Mouse (Mus musculus) hindbrain, embryonic 15.5 days (tissue): ENCODE measurements at regions not wholly inside any gene's neighbourhood (a gene's known extent, or its start where the extent isn't known, plus 50 kb on each side); places are given as distances from the start of the nearest gene placed in this dataset.

Experiments used
- ATAC-seq: fragments of 200-750 bp; cut with Nextera tagmentation; 2 replicates; pipeline ENCODE4 v1.8.0; 2017; ENCODE audit warnings: low read depth, moderate number of reproducible peaks, moderate TSS enrichment; ENCODE audit not compliant: low FRiP score
- H3K27ac ChIP-seq: fragments of 300-500 bp; sonication (generic); replicated peaks from 2 replicates; pipeline ENCODE4 v1.5.1; 2015; ENCODE audit warnings: mild to moderate bottlenecking, inconsistent platforms
- H3K27me3 ChIP-seq: fragments of 300-500 bp; sonication (generic); 2 replicates; pipeline ENCODE4 v1.6.1; 2015; ENCODE audit warnings: control low read depth, inconsistent platforms
- H3K36me3 ChIP-seq: fragments of 300-500 bp; sonication (generic); 2 replicates; pipeline ENCODE4 v1.6.1; 2015; ENCODE audit warnings: control low read depth, inconsistent platforms
- H3K4me1 ChIP-seq: fragments of 300-500 bp; sonication (generic); replicated peaks from 2 replicates; pipeline ENCODE4 v1.6.1; 2015; ENCODE audit warnings: control low read depth, inconsistent platforms
- H3K4me2 ChIP-seq: fragments of 300-500 bp; sonication (generic); 2 replicates; pipeline ENCODE4 v1.6.1; 2015; ENCODE audit warnings: moderate library complexity, mild to moderate bottlenecking, inconsistent platforms
- H3K4me3 ChIP-seq: fragments of 300-500 bp; sonication (generic); 2 replicates; pipeline ENCODE4 v1.5.1; 2015; ENCODE audit warnings: mild to moderate bottlenecking, inconsistent platforms
- H3K9ac ChIP-seq: fragments of 300-500 bp; sonication (generic); 2 replicates; pipeline ENCODE4 v1.6.1; 2015; ENCODE audit warnings: inconsistent platforms
- H3K9me3 ChIP-seq: fragments of 300-500 bp; sonication (generic); 2 replicates; pipeline ENCODE4 v1.6.1; 2016; ENCODE audit warnings: control low read depth, inconsistent platforms
- WGBS: fragments of 180-500 bp; shearing (Covaris S2); methylation state at CpG from one replicate; pipeline ENCODE4 v1.1.7; 2015; 5-methylcytosine and 5-hydroxymethylcytosine counted together

GRCm38 (mm10) chr2:157633286-157633685 is 62.2 kb upstream of the Blcap start:
- no peak overlapping the region for H3K9ac ChIP-seq
- ATAC-seq, result no peak
- H3K4me2 ChIP-seq, result no peak overlapping the region
- H3K36me3 ChIP-seq, result no peaks in the 10 kb centered on the region
- peaks cover 7% of the 10 kb centered on the region for H3K4me1 ChIP-seq
- 50% methylated on average over 7 of the region's 7 CpGs for WGBS
- no peaks in the 10 kb centered on the region for H3K9me3 ChIP-seq
- H3K27me3 ChIP-seq, result no peaks in the 10 kb centered on the region
- H3K27ac ChIP-seq, result no peak overlapping the region
- no peak overlapping the region for H3K4me3 ChIP-seq

DNA sequence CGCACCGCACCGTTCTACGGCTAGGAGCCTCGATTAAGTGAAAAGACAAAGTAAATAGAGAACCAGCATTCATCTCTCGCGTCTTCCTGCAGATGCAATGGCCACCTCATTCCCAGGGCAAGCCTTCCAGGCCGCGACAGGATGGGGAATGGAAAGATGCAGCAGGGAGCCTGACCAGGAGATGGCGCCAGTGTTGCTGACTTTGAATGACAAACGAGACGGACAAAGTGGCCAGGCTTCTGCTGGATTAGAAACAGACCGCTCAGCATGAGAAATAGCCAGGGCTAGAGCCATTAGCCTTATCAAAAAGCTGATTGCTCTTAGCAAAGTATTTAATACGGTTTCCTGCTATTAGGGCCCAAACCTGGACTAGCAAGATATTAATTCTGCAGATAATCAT is 64.6 kb upstream of the Blcap start:
- H3K4me2 ChIP-seq, result no peak overlapping the region; the same call in 1 of the 2 replicates
- H3K36me3 ChIP-seq, result no peaks in the 10 kb centered on the region
- H3K9ac ChIP-seq, result no peak overlapping the region
- H3K27me3 ChIP-seq, result no peaks in the 10 kb centered on the region
- ATAC-seq, result peak; percentile 61; the same call in 1 of the 2 replicates
- WGBS, result 6% methylated on average over 14 of the region's 14 CpGs
- H3K4me3 ChIP-seq, result no peak overlapping the region
- no peaks in the 10 kb centered on the region for H3K9me3 ChIP-seq
- peaks cover 7% of the 10 kb centered on the region for H3K4me1 ChIP-seq
- peak overlapping the region; percentile 45; the same call in 1 of the 2 replicates for H3K27ac ChIP-seq

DNA sequence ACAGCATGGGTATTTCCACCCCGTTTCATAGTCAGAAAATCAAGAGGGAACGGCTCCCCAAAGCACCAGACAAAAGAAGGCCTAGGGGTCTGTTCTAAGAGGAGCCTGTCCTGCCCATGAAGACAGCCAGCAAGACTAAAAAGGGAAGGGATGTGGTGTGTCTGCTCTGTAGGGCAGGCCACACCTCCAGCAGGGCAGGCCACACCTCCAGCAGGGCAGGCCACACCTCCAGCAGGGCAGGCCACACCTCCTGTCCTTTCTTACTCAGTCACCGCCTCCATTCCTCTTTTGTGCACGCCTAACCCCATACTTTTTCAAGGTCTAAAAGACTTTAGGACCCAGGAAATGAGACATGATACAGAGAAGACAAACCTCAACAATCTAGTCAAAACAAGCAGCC is 69.8 kb upstream of the Blcap start:
- H3K4me3 ChIP-seq, result no peak overlapping the region
- no peaks in the 10 kb centered on the region for H3K36me3 ChIP-seq
- no peaks in the 10 kb centered on the region for H3K27me3 ChIP-seq
- WGBS, result 33% methylated on average over 4 of the region's 4 CpGs
- peaks cover 5% of the 10 kb centered on the region for H3K4me1 ChIP-seq
- 0 out of 2 replicates have a peak, but pooled peaks have one; percentile 43 for ATAC-seq
- no peak overlapping the region for H3K27ac ChIP-seq
- no peaks in the 10 kb centered on the region for H3K9me3 ChIP-seq
- H3K4me2 ChIP-seq, result no peak overlapping the region
- no peak overlapping the region for H3K9ac ChIP-seq

- Histone ChIP-seq H3K4me2 (no peak overlapping the region), H3K4me3 (no peak overlapping the region), H3K27ac (no peak overlapping the region), H3K9ac (no peak overlapping the region), H3K9me3 (no peaks in the 10 kb centered on the region), H3K27me3 (no peaks in the 10 kb centered on the region), H3K36me3 (no peaks in the 10 kb centered on the region), H3K4me1 (peaks cover 30% of the 10 kb centered on the region)
- no peak for ATAC-seq
- WGBS, result 18% methylated on average over 20 of the region's 20 CpGs
Observed at GRCm38 (mm10) chr2:157663584-157664375, 73.4 kb upstream of the Ctnnbl1 start.

DNA sequence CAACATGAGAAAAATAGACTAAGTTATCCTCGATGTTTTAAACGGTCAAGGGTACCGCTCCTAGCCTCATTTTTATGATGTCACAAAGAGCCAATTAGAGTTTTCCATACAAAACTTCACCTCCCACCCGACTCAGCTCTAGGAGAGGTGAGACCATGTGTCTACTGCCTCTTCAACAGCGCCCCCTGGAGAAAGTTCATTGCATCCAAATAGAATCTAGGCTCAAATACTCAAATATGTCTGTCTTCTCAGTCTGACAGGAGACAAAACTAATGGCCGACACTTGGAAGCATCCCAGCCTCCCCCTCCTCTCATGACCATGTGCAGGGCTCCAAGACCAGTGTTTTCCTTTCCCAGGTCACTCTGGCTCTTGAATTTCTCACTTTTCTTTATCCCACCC is 72.7 kb upstream of the Ctnnbl1 start:
- no peak for ATAC-seq
- no peak overlapping the region for H3K4me2 ChIP-seq
- H3K27ac ChIP-seq, result no peak overlapping the region; the same call in 1 of the 2 replicates
- no peak overlapping the region for H3K4me3 ChIP-seq
- no peaks in the 10 kb centered on the region for H3K36me3 ChIP-seq
- 50% methylated on average over 6 of the region's 6 CpGs for WGBS
- H3K9me3 ChIP-seq, result no peaks in the 10 kb centered on the region
- H3K27me3 ChIP-seq, result no peaks in the 10 kb centered on the region
- H3K9ac ChIP-seq, result no peak overlapping the region
- peaks cover 28% of the 10 kb centered on the region for H3K4me1 ChIP-seq

GRCm38 (mm10) chr2:157670191-157670590 is 67.0 kb upstream of the Ctnnbl1 start:
- no peak overlapping the region for H3K9ac ChIP-seq
- no peak overlapping the region for H3K27ac ChIP-seq
- 90% methylated on average over 2 of the region's 2 CpGs for WGBS
- no peaks in the 10 kb centered on the region for H3K9me3 ChIP-seq
- H3K36me3 ChIP-seq, result no peaks in the 10 kb centered on the region
- peaks cover 7% of the 10 kb centered on the region for H3K4me1 ChIP-seq
- H3K4me2 ChIP-seq, result no peak overlapping the region
- H3K4me3 ChIP-seq, result no peak overlapping the region
- ATAC-seq, result no peak
- no peaks in the 10 kb centered on the region for H3K27me3 ChIP-seq

GRCm38 (mm10) chr2:157674906-157675305 is 62.3 kb upstream of the Ctnnbl1 start:
- no peaks in the 10 kb centered on the region for H3K36me3 ChIP-seq
- H3K4me3 ChIP-seq, result no peak overlapping the region
- H3K4me2 ChIP-seq, result no peak overlapping the region
- WGBS, result 47% methylated on average over 19 of the region's 19 CpGs
- H3K9me3 ChIP-seq, result no peaks in the 10 kb centered on the region
- H3K4me1 ChIP-seq, result peaks cover 10% of the 10 kb centered on the region
- H3K27me3 ChIP-seq, result no peaks in the 10 kb centered on the region
- H3K9ac ChIP-seq, result no peak overlapping the region
- ATAC-seq, result no peak
- no peak overlapping the region for H3K27ac ChIP-seq

GRCm38 (mm10) chr2:157676396-157677176 is 60.6 kb upstream of the Ctnnbl1 start:
- 62% methylated on average over 10 of the region's 10 CpGs for WGBS
- Histone ChIP-seq H3K9me3 (no peaks in the 10 kb centered on the region), H3K27me3 (no peaks in the 10 kb centered on the region), H3K4me2 (no peak overlapping the region), H3K4me3 (no peak overlapping the region), H3K4me1 (peaks cover 10% of the 10 kb centered on the region), H3K27ac (no peak overlapping the region), H3K9ac (no peak overlapping the region), H3K36me3 (no peaks in the 10 kb centered on the region)
- no peak for ATAC-seq

DNA sequence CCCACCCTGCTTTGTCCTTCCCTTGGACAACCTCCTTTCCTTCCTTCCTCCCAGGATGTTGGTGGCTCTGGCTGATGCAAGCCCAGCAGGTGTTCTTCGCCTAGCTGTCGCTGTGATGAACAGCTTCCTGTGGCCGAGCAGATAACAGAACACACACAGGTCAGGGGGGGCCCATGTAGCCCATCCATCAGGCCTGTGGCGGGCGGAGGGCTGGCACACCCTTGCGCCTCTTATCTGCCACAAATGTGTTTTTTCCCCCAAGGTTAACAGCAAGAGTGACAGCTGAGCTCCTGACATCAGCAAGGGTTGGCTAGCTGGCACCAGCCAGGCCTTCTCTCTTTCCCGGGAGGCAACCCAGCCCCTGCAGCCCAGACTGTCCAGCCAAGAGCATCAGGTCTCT is 59.9 kb upstream of the Ctnnbl1 start:
- ATAC-seq, result no peak
- no peaks in the 10 kb centered on the region for H3K36me3 ChIP-seq
- H3K4me1 ChIP-seq, result peaks cover 10% of the 10 kb centered on the region
- H3K27me3 ChIP-seq, result no peaks in the 10 kb centered on the region
- H3K4me2 ChIP-seq, result no peak overlapping the region
- no peak overlapping the region for H3K27ac ChIP-seq
- no peaks in the 10 kb centered on the region for H3K9me3 ChIP-seq
- no peak overlapping the region for H3K9ac ChIP-seq
- WGBS, result 48% methylated on average over 7 of the region's 7 CpGs
- no peak overlapping the region for H3K4me3 ChIP-seq

DNA sequence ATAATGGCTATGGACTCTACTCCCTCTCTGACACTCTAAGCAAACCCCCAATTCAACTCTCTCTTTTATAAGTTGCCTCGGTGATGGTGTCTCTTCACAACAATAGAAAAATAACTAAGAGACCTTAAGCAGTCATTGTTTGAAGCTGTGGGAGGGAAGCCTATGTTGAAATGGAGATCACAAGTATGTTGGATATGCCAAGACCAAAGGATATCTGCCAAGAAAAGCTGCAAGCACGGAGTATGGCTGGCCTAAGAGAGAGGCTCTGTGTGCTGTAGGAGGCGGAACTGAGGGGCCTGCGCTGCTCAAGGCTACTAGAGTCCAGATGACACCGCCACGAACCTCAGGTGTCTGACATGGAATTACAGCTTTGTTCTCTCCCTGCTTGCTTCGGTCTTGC is 55.3 kb upstream of the Ctnnbl1 start:
- no peaks in the 10 kb centered on the region for H3K9me3 ChIP-seq
- H3K4me3 ChIP-seq, result no peak overlapping the region
- H3K36me3 ChIP-seq, result no peaks in the 10 kb centered on the region
- no peak overlapping the region for H3K27ac ChIP-seq
- 69% methylated on average over 7 of the region's 7 CpGs for WGBS
- H3K4me1 ChIP-seq, result no peaks in the 10 kb centered on the region
- H3K9ac ChIP-seq, result no peak overlapping the region
- ATAC-seq, result no peak
- H3K4me2 ChIP-seq, result no peak overlapping the region
- H3K27me3 ChIP-seq, result no peaks in the 10 kb centered on the region
